Mouse (Mus musculus) heart, embryonic 12.5 days (tissue): Measurements from ENCODE around the gene Nrf1. TPM values are rescaled to one million over a fixed set of nuclear protein-coding genes. Genes with fewer than 3 reads are reported as not detected.

Source experiments
- ATAC-seq: fragments of 200-750 bp; cut with Nextera tagmentation; 2 replicates; pipeline ENCODE4 v1.8.0; 2017; ENCODE audit warnings: moderate TSS enrichment, moderate library complexity; ENCODE audit not compliant: insufficient number of reproducible peaks, low FRiP score
- H3K27ac ChIP-seq: fragments of 300-500 bp; sonication (generic); 2 replicates; pipeline ENCODE4 v1.5.1; 2016; ENCODE audit warnings: mild to moderate bottlenecking, moderate library complexity; ENCODE audit not compliant: poor library complexity, severe bottlenecking
- H3K27me3 ChIP-seq: fragments of 300-500 bp; sonication (generic); replicated peaks from 2 replicates; pipeline ENCODE4 v1.6.1; 2016; ENCODE audit warnings: mild to moderate bottlenecking, moderate library complexity
- H3K36me3 ChIP-seq: fragments of 300-500 bp; sonication (generic); 2 replicates; pipeline ENCODE4 v1.6.1; 2016; ENCODE audit warnings: mild to moderate bottlenecking, moderate library complexity
- H3K4me1 ChIP-seq: fragments of 300-500 bp; sonication (generic); replicated peaks from 2 replicates; pipeline ENCODE4 v1.6.1; 2016; ENCODE audit warnings: mild to moderate bottlenecking
- H3K4me2 ChIP-seq: fragments of 300-500 bp; sonication (generic); 2 replicates; pipeline ENCODE4 v1.6.1; 2016; ENCODE audit warnings: mild to moderate bottlenecking, moderate library complexity
- H3K4me3 ChIP-seq: fragments of 300-500 bp; sonication (generic); 2 replicates; pipeline ENCODE4 v1.5.1; 2016; ENCODE audit warnings: mild to moderate bottlenecking
- H3K9ac ChIP-seq: fragments of 300-500 bp; sonication (generic); 2 replicates; pipeline ENCODE4 v1.6.1; 2016; ENCODE audit warnings: mild to moderate bottlenecking, moderate library complexity
- H3K9me3 ChIP-seq: fragments of 300-500 bp; sonication (generic); replicated peaks from 2 replicates; pipeline ENCODE4 v1.6.1; 2016; ENCODE audit warnings: mild to moderate bottlenecking, moderate library complexity
- WGBS: fragments of 180-500 bp; shearing (Covaris S2); methylation state at CpG from one replicate; pipeline ENCODE4 v1.1.7; 2016; 5-methylcytosine and 5-hydroxymethylcytosine counted together
- polyA plus RNA-seq: library from polyadenylated mRNA; unstranded; fragments of >200 nt; fragmentation: Nextera tagmentation; extraction: Ambion mirVana; gene quantifications from 2 replicates; pipeline ENCODE4 v1.2.1, GENCODE M21; 2016

Nrf1 gene
- polyA plus RNA-seq, 1 experiment from 2014 or later, result 35.0 TPM

DNA sequence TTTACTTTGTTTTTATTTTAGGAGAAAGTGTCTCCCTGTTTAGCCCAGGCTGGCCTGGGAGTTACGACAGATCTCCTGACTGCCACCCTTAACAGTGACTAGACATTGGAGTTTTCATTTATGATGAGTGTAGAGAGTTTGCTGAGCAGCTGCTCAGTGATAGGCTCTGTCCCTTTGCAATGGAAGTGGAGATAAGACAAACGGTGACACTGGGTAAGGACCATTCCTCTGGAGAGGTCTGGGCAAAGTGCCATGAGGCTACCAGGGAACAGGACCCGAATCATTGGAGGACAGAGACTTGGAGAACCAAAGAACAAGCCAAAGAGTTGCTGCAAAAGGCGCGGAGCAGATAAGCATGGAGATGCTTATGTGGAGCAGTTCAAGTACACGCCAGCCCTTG lies 100.0 kb downstream of the Nrf1 start:
- H3K36me3 ChIP-seq, result peaks cover 48% of the 10 kb centered on the region

DNA sequence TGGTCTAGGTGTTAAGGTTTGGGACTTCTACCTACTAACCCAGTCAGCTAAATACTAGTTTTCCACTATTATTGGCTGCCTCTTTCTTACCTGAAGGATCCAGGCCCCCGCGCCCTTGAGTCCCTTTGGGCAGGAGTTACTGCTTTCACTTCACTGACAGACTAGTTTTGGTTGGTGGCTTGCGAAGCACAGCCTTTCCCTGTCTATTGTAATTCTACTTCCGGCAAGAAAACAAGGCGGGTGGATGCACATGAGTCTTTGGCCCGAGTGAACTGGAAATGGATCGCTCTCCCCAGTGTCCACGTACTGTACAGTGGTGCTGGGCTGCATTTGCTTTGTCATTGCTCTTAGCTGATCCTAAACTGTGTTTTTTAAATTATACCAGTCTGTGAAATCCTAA lies 102.7 kb downstream of the Nrf1 start:
- Histone ChIP-seq H3K36me3 (peaks cover 45% of the 10 kb centered on the region), H3K9me3 (no peaks in the 10 kb centered on the region), H3K27ac (no peak overlapping the region), H3K9ac (no peak overlapping the region), H3K4me2 (no peak overlapping the region), H3K4me1 (peaks cover 16% of the 10 kb centered on the region), H3K4me3 (no peak overlapping the region), H3K27me3 (no peaks in the 10 kb centered on the region)
- WGBS, result 92% methylated on average over 8 of the region's 8 CpGs
- no peak for ATAC-seq

More for the DNA sequence above, 100.0 kb downstream of the Nrf1 start:
- no peak overlapping the region for H3K9ac ChIP-seq
- WGBS, result 63% methylated on average over 6 of the region's 6 CpGs
- H3K27me3 ChIP-seq, result no peaks in the 10 kb centered on the region
- H3K4me1 ChIP-seq, result peaks cover 16% of the 10 kb centered on the region
- no peak overlapping the region for H3K4me2 ChIP-seq
- no peaks in the 10 kb centered on the region for H3K9me3 ChIP-seq
- ATAC-seq, result no peak
- H3K27ac ChIP-seq, result no peak overlapping the region
- no peak overlapping the region for H3K4me3 ChIP-seq

DNA sequence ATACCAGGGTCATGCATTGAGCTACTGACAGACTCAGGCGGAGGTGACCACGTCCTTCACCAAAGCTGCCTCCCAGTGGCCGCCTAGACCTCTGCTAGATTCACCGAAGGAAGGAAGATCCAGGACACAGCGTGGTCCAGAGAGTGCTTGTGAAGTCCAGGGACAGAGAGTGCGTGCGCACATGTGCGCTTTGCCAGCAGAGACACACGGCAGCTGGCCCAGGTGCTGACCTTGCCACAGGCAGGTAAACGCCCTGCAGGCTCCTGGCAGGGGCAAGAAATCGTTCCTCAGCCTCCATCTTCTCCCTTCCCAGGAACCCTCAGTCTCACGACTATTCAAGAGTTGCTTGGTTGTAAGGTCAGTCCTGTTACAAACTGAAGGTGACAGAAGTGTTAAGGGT lies 104.4 kb downstream of the Nrf1 start:
- no peak for ATAC-seq

DNA sequence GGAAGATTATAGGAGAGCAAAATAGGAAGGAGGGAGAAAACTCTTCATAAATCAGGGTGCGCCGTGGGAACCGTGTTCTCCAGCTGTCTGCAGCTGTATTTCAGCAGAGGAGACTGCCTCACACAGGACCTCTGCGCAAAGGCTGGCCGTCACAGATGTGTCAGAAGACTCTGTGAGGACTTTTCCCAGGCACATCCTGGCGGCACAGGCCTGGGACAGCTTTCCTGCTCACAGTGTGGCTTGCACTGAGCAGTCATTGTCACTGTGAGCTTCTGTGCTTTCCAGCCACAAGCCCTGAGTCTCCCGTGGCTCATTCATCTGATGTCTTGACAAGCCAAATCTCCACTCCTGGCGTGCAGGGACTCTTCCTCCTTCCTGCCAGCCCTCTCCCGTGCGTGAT lies 104.9 kb downstream of the Nrf1 start:
- Histone ChIP-seq H3K4me1 (peaks cover 4% of the 10 kb centered on the region; the same call in 1 of the 2 replicates), H3K4me3 (no peak overlapping the region)

More for the DNA sequence above, 104.4 kb downstream of the Nrf1 start:
- Histone ChIP-seq H3K4me1 (peaks cover 9% of the 10 kb centered on the region), H3K36me3 (peaks cover 45% of the 10 kb centered on the region), H3K27me3 (no peaks in the 10 kb centered on the region), H3K27ac (no peak overlapping the region), H3K4me3 (no peak overlapping the region), H3K9ac (no peak overlapping the region), H3K9me3 (no peaks in the 10 kb centered on the region), H3K4me2 (no peak overlapping the region)
- 85% methylated on average over 12 of the region's 12 CpGs for WGBS

DNA sequence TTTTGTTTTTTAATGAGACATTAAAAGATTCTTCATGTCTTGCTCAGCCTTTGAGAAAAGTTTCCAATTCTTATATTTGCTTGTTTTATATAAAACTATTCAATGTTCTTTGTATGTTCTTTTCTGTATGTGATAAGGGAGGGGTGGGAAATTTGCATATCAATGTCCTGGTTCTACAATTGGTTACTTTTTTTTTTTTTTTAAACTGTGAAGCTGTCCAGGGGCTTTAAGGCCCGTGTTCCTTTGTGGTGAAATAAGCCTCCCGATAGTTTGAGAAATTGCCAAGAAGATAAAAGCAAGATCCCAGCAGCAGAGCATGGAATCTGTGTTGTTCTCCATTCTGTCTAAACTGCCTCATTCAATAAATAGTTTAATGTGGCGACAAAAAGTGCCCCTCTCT lies 105.3 kb downstream of the Nrf1 start:
- no peak overlapping the region for H3K9ac ChIP-seq
- no peaks in the 10 kb centered on the region for H3K27me3 ChIP-seq
- no peaks in the 10 kb centered on the region for H3K9me3 ChIP-seq
- ATAC-seq, result no peak
- peaks cover 40% of the 10 kb centered on the region for H3K36me3 ChIP-seq
- no peak overlapping the region for H3K4me2 ChIP-seq
- H3K4me3 ChIP-seq, result no peak overlapping the region
- no peaks in the 10 kb centered on the region for H3K4me1 ChIP-seq
- H3K27ac ChIP-seq, result no peak overlapping the region
- 78% methylated on average over 3 of the region's 3 CpGs for WGBS

More for the DNA sequence above, 104.9 kb downstream of the Nrf1 start:
- ATAC-seq, result no peak
- Histone ChIP-seq H3K27me3 (no peaks in the 10 kb centered on the region), H3K9ac (no peak overlapping the region), H3K36me3 (peaks cover 44% of the 10 kb centered on the region), H3K27ac (no peak overlapping the region), H3K4me2 (no peak overlapping the region), H3K9me3 (no peaks in the 10 kb centered on the region)
- 72% methylated on average over 10 of the region's 10 CpGs for WGBS

DNA sequence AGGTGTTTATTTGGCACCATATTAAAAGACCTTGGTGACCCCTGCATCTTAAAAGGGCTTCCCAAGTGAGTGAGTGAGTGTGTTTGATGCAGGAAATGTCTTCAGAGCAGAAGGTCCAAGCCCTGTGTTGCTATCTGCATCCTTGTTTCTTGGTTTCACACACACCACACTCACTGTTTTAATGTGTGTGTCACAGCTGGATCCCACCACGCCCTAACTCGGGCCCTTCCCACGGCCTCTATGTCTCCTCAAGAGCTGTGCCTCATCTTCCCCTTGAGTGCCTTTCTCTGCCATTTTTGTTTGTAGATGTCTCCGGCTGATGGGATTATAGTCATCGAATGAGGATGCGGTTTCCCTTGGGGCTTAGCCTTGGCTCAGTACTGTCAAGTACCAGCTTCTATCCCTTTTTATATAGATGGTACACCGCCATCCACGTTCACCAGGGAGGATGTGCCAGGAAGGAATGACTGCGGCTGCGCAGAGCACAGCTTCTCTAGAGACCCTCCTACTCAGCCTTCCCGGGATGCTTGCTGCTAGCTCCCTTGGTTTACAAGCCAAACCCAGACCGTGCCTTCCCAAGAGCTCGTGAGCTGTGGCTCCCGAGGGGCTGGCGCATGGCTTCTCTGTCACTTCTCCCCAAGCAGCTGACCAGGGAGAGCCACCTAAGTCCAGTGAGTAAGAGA lies 106.1 kb downstream of the Nrf1 start:
- no peaks in the 10 kb centered on the region for H3K9me3 ChIP-seq
- H3K36me3 ChIP-seq, result peaks cover 32% of the 10 kb centered on the region
- ATAC-seq, result no peak
- no peak overlapping the region for H3K4me3 ChIP-seq
- H3K4me1 ChIP-seq, result no peaks in the 10 kb centered on the region
- no peak overlapping the region for H3K27ac ChIP-seq
- no peaks in the 10 kb centered on the region for H3K27me3 ChIP-seq
- H3K4me2 ChIP-seq, result no peak overlapping the region
- H3K9ac ChIP-seq, result no peak overlapping the region
- WGBS, result 89% methylated on average over 15 of the region's 15 CpGs

DNA sequence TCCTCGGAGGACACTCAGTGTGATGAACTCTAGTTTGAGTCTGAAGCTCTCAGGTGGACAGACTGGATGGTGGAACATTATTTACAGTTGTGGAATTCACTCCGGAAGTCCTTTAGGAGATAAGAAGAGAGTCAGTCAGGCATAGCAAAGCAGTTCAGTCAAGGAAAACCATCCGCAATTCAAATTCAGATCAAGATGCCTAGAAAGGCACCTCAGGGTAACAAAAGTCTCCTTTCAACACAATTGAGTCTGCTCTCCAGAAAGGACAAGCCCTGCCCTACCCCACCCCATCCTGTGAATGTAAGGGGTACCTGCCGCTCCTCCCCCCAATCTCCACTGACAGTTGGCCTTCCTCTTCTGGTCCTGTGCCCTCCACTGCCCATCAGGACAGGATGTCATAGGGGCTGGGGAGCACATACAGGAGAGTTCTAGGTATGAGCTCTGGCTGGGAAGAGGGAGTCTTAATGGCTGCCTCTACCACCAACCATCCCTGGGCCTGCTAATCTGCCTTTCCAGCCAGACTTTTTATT lies 111.8 kb downstream of the Nrf1 start:
- H3K36me3 ChIP-seq, result 0 out of 2 replicates have a peak, but pooled peaks cover 2% of the 10 kb centered on the region
- 71% methylated on average over 4 of the region's 4 CpGs for WGBS
- H3K4me3 ChIP-seq, result no peak overlapping the region
- H3K4me1 ChIP-seq, result peaks cover 38% of the 10 kb centered on the region
- no peaks in the 10 kb centered on the region for H3K9me3 ChIP-seq
- H3K9ac ChIP-seq, result no peak overlapping the region
- H3K27ac ChIP-seq, result no peak overlapping the region
- ATAC-seq, result no peak
- H3K4me2 ChIP-seq, result no peak overlapping the region
- 0 out of 2 replicates have a peak, but pooled peaks cover 4% of the 10 kb centered on the region for H3K27me3 ChIP-seq

DNA sequence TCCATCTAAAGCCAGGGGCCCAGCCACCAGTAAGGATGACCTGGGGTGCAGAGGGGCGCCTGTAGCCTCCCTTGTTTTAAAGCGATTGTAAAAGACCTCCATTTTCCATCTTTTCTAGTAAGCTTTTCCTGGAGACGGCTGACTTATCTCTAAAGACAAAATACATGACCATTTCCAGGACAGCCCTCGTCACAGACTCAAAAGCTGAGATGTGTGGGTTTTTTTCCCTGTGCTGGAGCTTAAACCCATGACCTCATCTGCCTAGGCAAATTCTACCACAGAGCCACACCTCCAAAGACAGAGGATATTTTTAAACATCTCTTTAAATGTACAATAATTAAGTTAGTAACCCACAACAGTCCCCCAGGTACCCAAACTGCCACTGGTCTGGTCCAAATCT lies 112.6 kb downstream of the Nrf1 start:
- no peak overlapping the region for H3K4me3 ChIP-seq
- no peaks in the 10 kb centered on the region for H3K36me3 ChIP-seq
- H3K4me2 ChIP-seq, result no peak overlapping the region
- 0 out of 2 replicates have a peak, but pooled peaks cover 4% of the 10 kb centered on the region for H3K27me3 ChIP-seq
- H3K9me3 ChIP-seq, result no peaks in the 10 kb centered on the region
- H3K4me1 ChIP-seq, result peaks cover 38% of the 10 kb centered on the region
- H3K9ac ChIP-seq, result no peak overlapping the region
- WGBS, result 50% methylated on average over 4 of the region's 4 CpGs
- no peak overlapping the region for H3K27ac ChIP-seq
- ATAC-seq, result no peak

DNA sequence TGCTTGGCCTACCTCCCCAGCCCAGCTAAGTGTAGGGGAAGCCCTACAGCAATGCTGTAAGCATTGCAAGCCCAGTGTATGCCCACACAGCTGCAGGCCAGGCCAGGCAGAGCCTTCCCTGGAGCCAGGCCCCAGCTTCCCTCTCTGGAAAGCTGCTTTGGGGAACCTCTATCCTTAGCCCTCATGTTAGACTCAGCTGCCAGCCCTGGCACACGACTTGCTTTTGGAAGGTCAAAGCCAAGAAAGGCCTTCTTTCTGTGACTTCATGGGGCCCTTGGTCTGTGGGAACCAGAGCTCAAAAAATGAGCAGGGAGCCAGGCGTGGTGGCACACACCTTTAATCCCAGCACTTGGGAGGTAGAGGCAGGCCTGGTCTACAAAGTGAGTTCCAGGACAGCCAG lies 113.8 kb downstream of the Nrf1 start:
- no peak overlapping the region for H3K4me2 ChIP-seq
- no peaks in the 10 kb centered on the region for H3K9me3 ChIP-seq
- H3K4me3 ChIP-seq, result no peak overlapping the region
- WGBS, result 66% methylated on average over 2 of the region's 2 CpGs
- no peak for ATAC-seq
- peak overlapping the region; percentile 24; the same call in 1 of the 2 replicates for H3K27ac ChIP-seq
- peaks cover 14% of the 10 kb centered on the region for H3K27me3 ChIP-seq
- H3K4me1 ChIP-seq, result peaks cover 38% of the 10 kb centered on the region
- no peak overlapping the region for H3K9ac ChIP-seq
- no peaks in the 10 kb centered on the region for H3K36me3 ChIP-seq

DNA sequence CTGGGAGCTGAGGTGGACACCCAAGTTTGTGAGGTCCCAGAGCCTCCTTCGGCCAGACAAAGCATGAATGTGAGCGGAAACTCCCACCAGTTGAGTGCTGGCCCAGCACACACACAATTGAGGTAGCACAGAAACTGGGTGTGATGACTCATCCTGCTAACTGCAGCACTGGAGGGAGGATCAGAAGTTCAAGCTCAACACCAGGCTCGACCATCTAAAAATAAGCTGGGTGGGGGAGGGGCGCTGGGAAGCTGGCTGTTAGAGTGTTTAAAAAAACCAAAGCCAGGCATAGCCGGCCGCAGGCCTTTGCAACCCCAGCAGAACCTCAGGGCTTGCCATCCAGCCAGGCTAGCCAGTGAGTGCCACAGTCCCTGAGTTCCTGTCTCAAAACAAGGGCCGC lies 114.3 kb downstream of the Nrf1 start:
- peaks cover 41% of the 10 kb centered on the region for H3K4me1 ChIP-seq
- peak overlapping the region; percentile 36 for H3K27ac ChIP-seq
- no peak overlapping the region for H3K4me3 ChIP-seq
- peaks cover 19% of the 10 kb centered on the region for H3K27me3 ChIP-seq
- ATAC-seq, result peak; percentile 50; the same call in 1 of the 2 replicates
- H3K36me3 ChIP-seq, result no peaks in the 10 kb centered on the region
- H3K9ac ChIP-seq, result no peak overlapping the region
- H3K9me3 ChIP-seq, result no peaks in the 10 kb centered on the region
- H3K4me2 ChIP-seq, result no peak overlapping the region
- WGBS, result 26% methylated on average over 7 of the region's 7 CpGs

DNA sequence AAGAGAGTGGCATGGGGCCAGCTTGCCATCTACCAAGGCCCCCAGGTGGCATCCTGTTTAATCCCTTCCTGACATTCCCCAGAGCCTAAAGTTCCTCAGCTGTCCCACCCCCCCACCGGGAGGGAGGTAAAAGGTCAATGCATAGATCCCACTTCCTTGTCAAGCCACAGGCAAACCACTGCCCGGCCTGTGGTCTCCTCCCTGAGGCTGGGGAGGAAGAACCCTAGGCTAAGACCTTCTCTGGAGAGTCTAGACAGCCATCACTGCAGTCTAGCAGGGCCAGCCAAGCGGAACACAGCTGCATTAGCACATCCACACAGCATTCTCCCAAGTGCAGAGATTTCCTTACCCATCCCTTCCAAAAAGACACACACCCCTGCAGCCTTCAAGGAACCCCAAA lies 118.6 kb downstream of the Nrf1 start:
- WGBS, result 52% methylated on average over 3 of the region's 3 CpGs
- H3K27ac ChIP-seq, result no peak overlapping the region
- H3K36me3 ChIP-seq, result no peaks in the 10 kb centered on the region
- H3K9ac ChIP-seq, result no peak overlapping the region
- no peak for ATAC-seq
- H3K4me1 ChIP-seq, result peaks cover 27% of the 10 kb centered on the region
- H3K9me3 ChIP-seq, result no peaks in the 10 kb centered on the region
- peaks cover 61% of the 10 kb centered on the region for H3K27me3 ChIP-seq
- no peak overlapping the region for H3K4me2 ChIP-seq
- no peak overlapping the region for H3K4me3 ChIP-seq
